Mouse (Mus musculus) E14TG2a.4 (cell line): ENCODE results near the gene Slc1a4.

Experiments
- CTCF ChIP-seq: conservative IDR thresholded peaks from 2 replicates; pipeline ENCODE4 v1.5.1; 2014; ENCODE audit warnings: low read length
- NANOG ChIP-seq: IDR thresholded peaks from 2 replicates; pipeline ENCODE4 v1.6.1; 2014; ENCODE audit warnings: borderline replicate concordance, low read length, mixed read lengths

DNA sequence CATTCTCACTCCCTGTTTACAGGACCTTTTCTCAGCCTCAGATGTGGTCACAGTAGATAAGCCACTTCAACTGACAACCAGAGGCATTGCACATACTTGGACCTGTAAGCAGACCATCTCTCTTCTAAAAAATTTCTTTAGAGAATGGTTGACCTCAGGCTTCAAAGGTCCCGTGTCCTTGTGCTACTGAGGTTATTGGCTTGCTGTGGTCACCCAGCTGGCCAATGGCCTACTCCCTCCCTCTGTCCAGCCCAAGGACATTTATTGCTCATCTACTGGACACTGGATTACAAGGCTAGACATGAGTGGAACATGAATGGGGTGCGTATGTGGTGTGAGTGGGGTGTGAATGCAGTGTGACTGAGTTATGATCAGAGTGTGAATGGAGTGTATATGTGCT lies 38.0 kb upstream of the Slc1a4 start:
- TF ChIP-seq CTCF (no peak), NANOG (no peak)
